Mouse (Mus musculus): ENCODE results near the gene Lbr. TPM values are rescaled to one million over a fixed set of nuclear protein-coding genes. Genes with fewer than 3 reads are reported as not detected.

Gene Lbr
- polyA plus RNA-seq, 1 experiment: 31.5 TPM

GRCm38 (mm10) chr1:181877088-181877487, 34.2 kb upstream of the Lbr start:
- Histone ChIP-seq H3K4me3 (ENCODE audit: insufficient read depth, poor library complexity, severe bottlenecking) (no peak overlapping the region), H3K27me3 (ENCODE audit: control insufficient read depth, insufficient read depth, insufficient read length) (no peaks in the 10 kb centered on the region), H3K79me2 (ENCODE audit: control insufficient read depth, insufficient read depth) (no peaks in the 10 kb centered on the region), H3K36me3 (ENCODE audit: control insufficient read depth, insufficient read depth) (no peaks in the 10 kb centered on the region), H3K79me3 (ENCODE audit: low read depth) (no peaks in the 10 kb centered on the region), H3ac (ENCODE audit: control insufficient read depth, insufficient read length, low read depth) (no peak overlapping the region)
- TF ChIP-seq CTCF (IDR thresholded peaks at IDR 0.05; ENCODE audit: control insufficient read depth, insufficient read depth, insufficient read length) (no peak), CEBPB (IDR thresholded peaks at IDR 0.05; ENCODE audit: low read depth) (no peak), MYOD1 (IDR thresholded peaks at IDR 0.05; ENCODE audit: control insufficient read depth, insufficient read length, low read depth) (no peak), MYOG (IDR thresholded peaks at IDR 0.05; ENCODE audit: control insufficient read depth, extremely low read depth, insufficient read length) (no peak), FOSL1 (IDR thresholded peaks at IDR 0.05; ENCODE audit: insufficient read depth, low read length, poor library complexity, severe bottlenecking) (no peak), MAX (IDR thresholded peaks at IDR 0.05) (no peak), USF1 (IDR thresholded peaks at IDR 0.05; ENCODE audit: low read depth) (no peak)

GRCm38 (mm10) chr1:181876656-181877055, 33.8 kb upstream of the Lbr start:
- no peaks in the 10 kb centered on the region for H3K27me3 ChIP-seq (ENCODE audit: control insufficient read depth, insufficient read depth, insufficient read length)
- H3K79me2 ChIP-seq (ENCODE audit: control insufficient read depth, insufficient read depth): no peaks in the 10 kb centered on the region
- no peaks in the 10 kb centered on the region for H3K36me3 ChIP-seq (ENCODE audit: control insufficient read depth, insufficient read depth)
- H3K79me3 ChIP-seq (ENCODE audit: low read depth): no peaks in the 10 kb centered on the region
- no peak overlapping the region for H3K4me3 ChIP-seq (ENCODE audit: insufficient read depth, poor library complexity, severe bottlenecking)
- no peak overlapping the region for H3ac ChIP-seq (ENCODE audit: control insufficient read depth, insufficient read length, low read depth)
- TF ChIP-seq USF1 (IDR thresholded peaks at IDR 0.05; ENCODE audit: low read depth) (no peak), MYOG (IDR thresholded peaks at IDR 0.05; ENCODE audit: control insufficient read depth, extremely low read depth, insufficient read length) (no peak), CEBPB (IDR thresholded peaks at IDR 0.05; ENCODE audit: low read depth) (no peak), CTCF (IDR thresholded peaks at IDR 0.05; ENCODE audit: control insufficient read depth, insufficient read depth, insufficient read length) (no peak), FOSL1 (IDR thresholded peaks at IDR 0.05; ENCODE audit: insufficient read depth, low read length, poor library complexity, severe bottlenecking) (no peak), MYOD1 (IDR thresholded peaks at IDR 0.05; ENCODE audit: control insufficient read depth, insufficient read length, low read depth) (no peak), MAX (IDR thresholded peaks at IDR 0.05) (no peak)

- no peak overlapping the region for H3ac ChIP-seq (ENCODE audit: control insufficient read depth, insufficient read length, low read depth)
- no peaks in the 10 kb centered on the region for H3K27me3 ChIP-seq (ENCODE audit: control insufficient read depth, insufficient read depth, insufficient read length)
- H3K79me2 ChIP-seq (ENCODE audit: control insufficient read depth, insufficient read depth): no peaks in the 10 kb centered on the region
- TF ChIP-seq MAX (IDR thresholded peaks at IDR 0.05): no peak
- no peak for TF ChIP-seq CTCF (IDR thresholded peaks at IDR 0.05; ENCODE audit: control insufficient read depth, insufficient read depth, insufficient read length)
- no peak for TF ChIP-seq MYOG (IDR thresholded peaks at IDR 0.05; ENCODE audit: control insufficient read depth, extremely low read depth, insufficient read length)
- no peak for TF ChIP-seq CEBPB (IDR thresholded peaks at IDR 0.05; ENCODE audit: low read depth)
- no peak for TF ChIP-seq USF1 (IDR thresholded peaks at IDR 0.05; ENCODE audit: low read depth)
- no peak for TF ChIP-seq MYOD1 (IDR thresholded peaks at IDR 0.05; ENCODE audit: control insufficient read depth, insufficient read length, low read depth)
- TF ChIP-seq FOSL1 (IDR thresholded peaks at IDR 0.05; ENCODE audit: insufficient read depth, low read length, poor library complexity, severe bottlenecking): no peak
- H3K79me3 ChIP-seq (ENCODE audit: low read depth): no peaks in the 10 kb centered on the region
- no peaks in the 10 kb centered on the region for H3K36me3 ChIP-seq (ENCODE audit: control insufficient read depth, insufficient read depth)
- no peak overlapping the region for H3K4me3 ChIP-seq (ENCODE audit: insufficient read depth, poor library complexity, severe bottlenecking)
Measured at GRCm38 (mm10) chr1:181873086-181873920, 30.5 kb upstream of the Lbr start.

GRCm38 (mm10) chr1:181872639-181873038, 29.8 kb upstream of the Lbr start:
- Histone ChIP-seq H3K36me3 (ENCODE audit: control insufficient read depth, insufficient read depth) (no peaks in the 10 kb centered on the region), H3K27me3 (ENCODE audit: control insufficient read depth, insufficient read depth, insufficient read length) (no peaks in the 10 kb centered on the region), H3K79me3 (ENCODE audit: low read depth) (no peaks in the 10 kb centered on the region), H3ac (ENCODE audit: control insufficient read depth, insufficient read length, low read depth) (no peak overlapping the region), H3K4me3 (ENCODE audit: insufficient read depth, poor library complexity, severe bottlenecking) (no peak overlapping the region), H3K79me2 (ENCODE audit: control insufficient read depth, insufficient read depth) (no peaks in the 10 kb centered on the region)
- TF ChIP-seq USF1 (IDR thresholded peaks at IDR 0.05; ENCODE audit: low read depth): no peak

- Histone ChIP-seq H3K4me3 (ENCODE audit: insufficient read depth, poor library complexity, severe bottlenecking) (no peak overlapping the region), H3K27me3 (ENCODE audit: control insufficient read depth, insufficient read depth, insufficient read length) (no peaks in the 10 kb centered on the region), H3K79me2 (ENCODE audit: control insufficient read depth, insufficient read depth) (no peaks in the 10 kb centered on the region), H3K36me3 (ENCODE audit: control insufficient read depth, insufficient read depth) (no peaks in the 10 kb centered on the region), H3K79me3 (ENCODE audit: low read depth) (no peaks in the 10 kb centered on the region), H3ac (ENCODE audit: control insufficient read depth, insufficient read length, low read depth) (no peak overlapping the region)
- TF ChIP-seq MAX (IDR thresholded peaks at IDR 0.05): no peak
- TF ChIP-seq MYOD1 (IDR thresholded peaks at IDR 0.05; ENCODE audit: control insufficient read depth, insufficient read length, low read depth): no peak
- no peak for TF ChIP-seq MYOG (IDR thresholded peaks at IDR 0.05; ENCODE audit: control insufficient read depth, extremely low read depth, insufficient read length)
- TF ChIP-seq USF1 (IDR thresholded peaks at IDR 0.05; ENCODE audit: low read depth): no peak
- no peak for TF ChIP-seq FOSL1 (IDR thresholded peaks at IDR 0.05; ENCODE audit: insufficient read depth, low read length, poor library complexity, severe bottlenecking)
- TF ChIP-seq CEBPB (IDR thresholded peaks at IDR 0.05; ENCODE audit: low read depth): no peak
- no peak for TF ChIP-seq CTCF (IDR thresholded peaks at IDR 0.05; ENCODE audit: control insufficient read depth, insufficient read depth, insufficient read length)
Measured at GRCm38 (mm10) chr1:181866429-181867280, 23.8 kb upstream of the Lbr start.

All from C2C12 (cell line).